Mouse (Mus musculus): Measurements from ENCODE around the gene Hck. TPM values are rescaled to one million over a fixed set of nuclear protein-coding genes. Genes with fewer than 3 reads are reported as not detected.

The Hck gene
- polyA plus RNA-seq, 1 experiment from 2014 or later = 1.3 TPM

GRCm38 (mm10) chr2:153080841-153081523 is 27.3 kb upstream of the Hck start:
- peak overlapping the region; percentile 9; the same call in 1 of the 2 replicates for H3K4me3 ChIP-seq
- peaks cover 20% of the 10 kb centered on the region for H3K4me1 ChIP-seq
- no peaks in the 10 kb centered on the region for H3K9me3 ChIP-seq
- DNase-seq (ENCODE audit: low spot score) = no peak
- WGBS = 30% methylated on average over 32 of the region's 32 CpGs
- no peaks in the 10 kb centered on the region for H3K36me3 ChIP-seq
- peaks cover 14% of the 10 kb centered on the region; the same call in 1 of the 2 replicates for H3K27me3 ChIP-seq (ENCODE audit: insufficient read depth, poor library complexity, severe bottlenecking)
- no peak overlapping the region for H3K27ac ChIP-seq

- no peaks in the 10 kb centered on the region for H3K9me3 ChIP-seq
- peaks cover 12% of the 10 kb centered on the region; the same call in 1 of the 2 replicates for H3K27me3 ChIP-seq (ENCODE audit: insufficient read depth, poor library complexity, severe bottlenecking)
- H3K4me1 ChIP-seq = peaks cover 14% of the 10 kb centered on the region
- 75% methylated on average over 6 of the region's 6 CpGs for whole genome bisulfite sequencing
- no peaks in the 10 kb centered on the region for H3K36me3 ChIP-seq
- H3K27ac ChIP-seq = no peak overlapping the region
- H3K4me3 ChIP-seq = no peak overlapping the region
- DNase-seq (ENCODE audit: low spot score) = no peak
Measured at GRCm38 (mm10) chr2:153081866-153082265, 26.4 kb upstream of the Hck start.

GRCm38 (mm10) chr2:153083275-153083674 is 25.0 kb upstream of the Hck start:
- no peak overlapping the region for H3K27ac ChIP-seq
- peaks cover 9% of the 10 kb centered on the region; the same call in 1 of the 2 replicates for H3K27me3 ChIP-seq (ENCODE audit: insufficient read depth, poor library complexity, severe bottlenecking)
- no peaks in the 10 kb centered on the region for H3K9me3 ChIP-seq
- 79% methylated on average over 8 of the region's 8 CpGs for WGBS
- peaks cover 9% of the 10 kb centered on the region for H3K4me1 ChIP-seq
- H3K4me3 ChIP-seq = no peak overlapping the region
- no peaks in the 10 kb centered on the region for H3K36me3 ChIP-seq
- no peak for DNase-seq (ENCODE audit: low spot score)

- no peak for DNase-seq (ENCODE audit: low spot score)
- WGBS = 79% methylated on average over 4 of the region's 4 CpGs
- peaks cover 9% of the 10 kb centered on the region for H3K4me1 ChIP-seq
- no peak overlapping the region; the same call in 1 of the 2 replicates for H3K27ac ChIP-seq
- 0 out of 2 replicates have a peak, but pooled peaks cover 5% of the 10 kb centered on the region for H3K27me3 ChIP-seq (ENCODE audit: insufficient read depth, poor library complexity, severe bottlenecking)
- no peaks in the 10 kb centered on the region for H3K9me3 ChIP-seq
- no peaks in the 10 kb centered on the region for H3K36me3 ChIP-seq
- no peak overlapping the region for H3K4me3 ChIP-seq
Measured at GRCm38 (mm10) chr2:153083824-153084223, 24.4 kb upstream of the Hck start.

- peak overlapping the region; percentile 19; the same call in 1 of the 2 replicates for H3K27ac ChIP-seq
- no peak for DNase-seq (ENCODE audit: low spot score)
- 56% methylated on average over 7 of the region's 7 CpGs for WGBS
- H3K9me3 ChIP-seq = no peaks in the 10 kb centered on the region
- H3K4me3 ChIP-seq = no peak overlapping the region
- 0 out of 2 replicates have a peak, but pooled peaks cover 2% of the 10 kb centered on the region for H3K27me3 ChIP-seq (ENCODE audit: insufficient read depth, poor library complexity, severe bottlenecking)
- H3K36me3 ChIP-seq = no peaks in the 10 kb centered on the region
- H3K4me1 ChIP-seq = peaks cover 9% of the 10 kb centered on the region
Measured at GRCm38 (mm10) chr2:153084261-153084976, 23.8 kb upstream of the Hck start.

- 69% methylated on average over 6 of the region's 6 CpGs for WGBS
- peaks cover 13% of the 10 kb centered on the region for H3K4me1 ChIP-seq
Measured at GRCm38 (mm10) chr2:153085556-153085955, 22.7 kb upstream of the Hck start.

GRCm38 (mm10) chr2:153086166-153086565 is 22.1 kb upstream of the Hck start:
- no peak overlapping the region for H3K27ac ChIP-seq
- DNase-seq (ENCODE audit: low spot score) = no peak
- WGBS = 85% methylated on average over 4 of the region's 4 CpGs
- H3K4me1 ChIP-seq = peaks cover 13% of the 10 kb centered on the region
- H3K9me3 ChIP-seq = no peaks in the 10 kb centered on the region
- H3K27me3 ChIP-seq (ENCODE audit: insufficient read depth, poor library complexity, severe bottlenecking) = no peaks in the 10 kb centered on the region
- H3K4me3 ChIP-seq = no peak overlapping the region
- no peaks in the 10 kb centered on the region for H3K36me3 ChIP-seq

More at GRCm38 (mm10) chr2:153085556-153085955, 22.7 kb upstream of the Hck start:
- H3K27me3 ChIP-seq (ENCODE audit: insufficient read depth, poor library complexity, severe bottlenecking) = no peaks in the 10 kb centered on the region
- H3K9me3 ChIP-seq = no peaks in the 10 kb centered on the region
- no peak overlapping the region for H3K4me3 ChIP-seq
- DNase-seq (ENCODE audit: low spot score) = no peak
- no peak overlapping the region for H3K27ac ChIP-seq
- no peaks in the 10 kb centered on the region for H3K36me3 ChIP-seq

GRCm38 (mm10) chr2:153087091-153087490 is 21.2 kb upstream of the Hck start:
- Histone ChIP-seq H3K36me3 (no peaks in the 10 kb centered on the region), H3K27ac (no peak overlapping the region), H3K4me1 (peaks cover 12% of the 10 kb centered on the region), H3K27me3 (ENCODE audit: insufficient read depth, poor library complexity, severe bottlenecking) (no peaks in the 10 kb centered on the region), H3K9me3 (no peaks in the 10 kb centered on the region), H3K4me3 (no peak overlapping the region)
- WGBS = 83% methylated on average over 10 of the region's 10 CpGs
- no peak for DNase-seq (ENCODE audit: low spot score)

- Histone ChIP-seq H3K4me1 (peaks cover 11% of the 10 kb centered on the region), H3K27me3 (ENCODE audit: insufficient read depth, poor library complexity, severe bottlenecking) (no peaks in the 10 kb centered on the region), H3K4me3 (no peak overlapping the region), H3K27ac (no peak overlapping the region), H3K36me3 (no peaks in the 10 kb centered on the region), H3K9me3 (no peaks in the 10 kb centered on the region)
- DNase-seq (ENCODE audit: low spot score) = no peak
- WGBS = 75% methylated on average over 2 of the region's 2 CpGs
Measured at GRCm38 (mm10) chr2:153089316-153089715, 19.0 kb upstream of the Hck start.

- DNase-seq (ENCODE audit: low spot score) = no peak
- Histone ChIP-seq H3K4me3 (no peak overlapping the region), H3K36me3 (no peaks in the 10 kb centered on the region), H3K27me3 (ENCODE audit: insufficient read depth, poor library complexity, severe bottlenecking) (no peaks in the 10 kb centered on the region), H3K27ac (no peak overlapping the region), H3K9me3 (no peaks in the 10 kb centered on the region), H3K4me1 (peaks cover 9% of the 10 kb centered on the region; the same call in 1 of the 2 replicates)
- 31% methylated on average over 10 of the region's 10 CpGs for WGBS
Measured at GRCm38 (mm10) chr2:153090551-153091165, 17.6 kb upstream of the Hck start.

GRCm38 (mm10) chr2:153107046-153107766 is 1.1 kb upstream of the Hck start:
- peaks cover 91% of the 10 kb centered on the region for H3K27me3 ChIP-seq (ENCODE audit: insufficient read depth, poor library complexity, severe bottlenecking)
- no peak for DNase-seq (ENCODE audit: low spot score)
- H3K27ac ChIP-seq = no peak overlapping the region
- H3K36me3 ChIP-seq = no peaks in the 10 kb centered on the region
- peak overlapping the region; percentile 68 for H3K4me3 ChIP-seq
- peaks cover 19% of the 10 kb centered on the region for H3K4me1 ChIP-seq
- no peaks in the 10 kb centered on the region for H3K9me3 ChIP-seq
- 33% methylated on average over 23 of the region's 23 CpGs for WGBS

GRCm38 (mm10) chr2:153107802-153108201 is 466 bp upstream of the Hck start:
- 2% methylated on average over 15 of the region's 15 CpGs for WGBS
- Histone ChIP-seq H3K4me1 (peaks cover 19% of the 10 kb centered on the region), H3K27me3 (ENCODE audit: insufficient read depth, poor library complexity, severe bottlenecking) (peaks cover 94% of the 10 kb centered on the region), H3K36me3 (no peaks in the 10 kb centered on the region), H3K9me3 (no peaks in the 10 kb centered on the region), H3K27ac (no peak overlapping the region), H3K4me3 (peak overlapping the region; percentile 68)
- DNase-seq (ENCODE audit: low spot score) = no peak
